Mouse (Mus musculus): ENCODE measurements at regions not wholly inside any gene's neighbourhood (a gene's known extent, or its start where the extent isn't known, plus 50 kb on each side); places are given as distances from the start of the nearest gene placed in this dataset.

- Histone ChIP-seq H3K9ac (no peak overlapping the region), H3K27me3 (no peaks in the 10 kb centered on the region), H3K27ac (replicated peaks) (no peak overlapping the region), H3K4me1 (replicated peaks) (no peaks in the 10 kb centered on the region), H3K4me2 (no peak overlapping the region), H3K36me3 (no peaks in the 10 kb centered on the region), H3K4me3 (no peak overlapping the region), H3K9me3 (no peaks in the 10 kb centered on the region)
- 84% methylated on average over 4 of the region's 4 CpGs for WGBS
- ATAC-seq (ENCODE audit: low read depth) = no peak
These were observed 583.6 kb upstream of the Nectin3 start for GRCm38 (mm10) chr16:47081896-47082295.

GRCm38 (mm10) chr16:47080330-47080729 lies 582.0 kb upstream of the Nectin3 start:
- no peak overlapping the region for H3K27ac ChIP-seq (replicated peaks)
- H3K36me3 ChIP-seq = no peaks in the 10 kb centered on the region
- no peaks in the 10 kb centered on the region for H3K9me3 ChIP-seq
- H3K9ac ChIP-seq = no peak overlapping the region
- no peaks in the 10 kb centered on the region for H3K27me3 ChIP-seq
- ATAC-seq (ENCODE audit: low read depth) = peak; percentile 56; the same call in 1 of the 2 replicates
- no peak overlapping the region for H3K4me2 ChIP-seq
- no peak overlapping the region for H3K4me3 ChIP-seq
- no peaks in the 10 kb centered on the region for H3K4me1 ChIP-seq (replicated peaks)
- 55% methylated on average over 2 of the region's 2 CpGs for WGBS

- Histone ChIP-seq H3K9ac (no peak overlapping the region), H3K36me3 (no peaks in the 10 kb centered on the region), H3K4me3 (no peak overlapping the region), H3K27ac (replicated peaks) (no peak overlapping the region), H3K9me3 (no peaks in the 10 kb centered on the region), H3K4me1 (replicated peaks) (no peaks in the 10 kb centered on the region), H3K4me2 (no peak overlapping the region), H3K27me3 (no peaks in the 10 kb centered on the region)
- no peak for ATAC-seq (ENCODE audit: low read depth)
- 75% methylated on average over 8 of the region's 8 CpGs for WGBS
These were observed 561.1 kb upstream of the Nectin3 start for GRCm38 (mm10) chr16:47059293-47059963.

GRCm38 (mm10) chr16:47058811-47059210 lies 560.5 kb upstream of the Nectin3 start:
- H3K4me3 ChIP-seq = no peak overlapping the region
- H3K27ac ChIP-seq (replicated peaks) = no peak overlapping the region
- H3K4me1 ChIP-seq (replicated peaks) = no peaks in the 10 kb centered on the region
- H3K4me2 ChIP-seq = no peak overlapping the region
- 90% methylated on average over 5 of the region's 5 CpGs for WGBS
- no peak for ATAC-seq (ENCODE audit: low read depth)
- no peak overlapping the region for H3K9ac ChIP-seq
- H3K9me3 ChIP-seq = no peaks in the 10 kb centered on the region
- no peaks in the 10 kb centered on the region for H3K27me3 ChIP-seq
- H3K36me3 ChIP-seq = no peaks in the 10 kb centered on the region

GRCm38 (mm10) chr16:47025971-47026370 lies 527.6 kb upstream of the Nectin3 start:
- H3K4me3 ChIP-seq = no peak overlapping the region
- no peaks in the 10 kb centered on the region for H3K36me3 ChIP-seq
- no peak overlapping the region for H3K9ac ChIP-seq
- H3K27ac ChIP-seq (replicated peaks) = no peak overlapping the region
- ATAC-seq (ENCODE audit: low read depth) = no peak
- no peak overlapping the region for H3K4me2 ChIP-seq
- no peaks in the 10 kb centered on the region for H3K27me3 ChIP-seq
- no peaks in the 10 kb centered on the region for H3K4me1 ChIP-seq (replicated peaks)
- H3K9me3 ChIP-seq = no peaks in the 10 kb centered on the region

- 69% methylated on average over 3 of the region's 3 CpGs for WGBS
- H3K36me3 ChIP-seq = no peaks in the 10 kb centered on the region
These were observed 519.2 kb upstream of the Nectin3 start for GRCm38 (mm10) chr16:47017486-47017885.

GRCm38 (mm10) chr16:46982910-46983600 lies 484.7 kb upstream of the Nectin3 start:
- no peak overlapping the region for H3K4me3 ChIP-seq
- H3K9me3 ChIP-seq = no peaks in the 10 kb centered on the region
- H3K27me3 ChIP-seq = no peaks in the 10 kb centered on the region
- ATAC-seq (ENCODE audit: low read depth) = no peak
- 65% methylated on average over 6 of the region's 6 CpGs for WGBS
- H3K4me2 ChIP-seq = no peak overlapping the region
- no peaks in the 10 kb centered on the region for H3K36me3 ChIP-seq
- no peaks in the 10 kb centered on the region for H3K4me1 ChIP-seq (replicated peaks)
- H3K9ac ChIP-seq = no peak overlapping the region
- no peak overlapping the region for H3K27ac ChIP-seq (replicated peaks)

More at GRCm38 (mm10) chr16:47017486-47017885, 519.2 kb upstream of the Nectin3 start:
- H3K9me3 ChIP-seq = no peaks in the 10 kb centered on the region
- H3K4me3 ChIP-seq = no peak overlapping the region
- no peak overlapping the region for H3K4me2 ChIP-seq
- no peaks in the 10 kb centered on the region for H3K27me3 ChIP-seq
- no peak overlapping the region for H3K9ac ChIP-seq
- no peak for ATAC-seq (ENCODE audit: low read depth)
- H3K27ac ChIP-seq (replicated peaks) = no peak overlapping the region
- H3K4me1 ChIP-seq (replicated peaks) = no peaks in the 10 kb centered on the region

- no peak for ATAC-seq (ENCODE audit: low read depth)
These were observed 484.1 kb upstream of the Nectin3 start for GRCm38 (mm10) chr16:46982272-46982909.

GRCm38 (mm10) chr16:46965741-46966140 lies 467.4 kb upstream of the Nectin3 start:
- Histone ChIP-seq H3K9ac (no peak overlapping the region), H3K4me2 (no peak overlapping the region), H3K27ac (replicated peaks) (no peak overlapping the region), H3K4me3 (no peak overlapping the region), H3K27me3 (no peaks in the 10 kb centered on the region), H3K9me3 (no peaks in the 10 kb centered on the region), H3K4me1 (replicated peaks) (no peaks in the 10 kb centered on the region), H3K36me3 (no peaks in the 10 kb centered on the region)
- no peak for ATAC-seq (ENCODE audit: low read depth)
- 90% methylated on average over 7 of the region's 7 CpGs for WGBS

More at GRCm38 (mm10) chr16:46982272-46982909, 484.1 kb upstream of the Nectin3 start:
- Histone ChIP-seq H3K9me3 (no peaks in the 10 kb centered on the region), H3K36me3 (no peaks in the 10 kb centered on the region), H3K4me3 (no peak overlapping the region), H3K4me1 (replicated peaks) (no peaks in the 10 kb centered on the region), H3K27ac (replicated peaks) (no peak overlapping the region), H3K4me2 (no peak overlapping the region), H3K27me3 (no peaks in the 10 kb centered on the region), H3K9ac (no peak overlapping the region)
- 70% methylated on average over 5 of the region's 5 CpGs for WGBS

- H3K9me3 ChIP-seq = no peaks in the 10 kb centered on the region
- WGBS = 87% methylated on average over 1 of the region's 1 CpGs
- no peaks in the 10 kb centered on the region for H3K4me1 ChIP-seq (replicated peaks)
- H3K9ac ChIP-seq = no peak overlapping the region
- no peak overlapping the region for H3K4me3 ChIP-seq
- no peaks in the 10 kb centered on the region for H3K27me3 ChIP-seq
- H3K36me3 ChIP-seq = no peaks in the 10 kb centered on the region
- no peak overlapping the region for H3K4me2 ChIP-seq
- H3K27ac ChIP-seq (replicated peaks) = no peak overlapping the region
- ATAC-seq (ENCODE audit: low read depth) = no peak
These were observed 458.7 kb upstream of the Nectin3 start for GRCm38 (mm10) chr16:46956990-46957389.

- H3K9ac ChIP-seq = no peak overlapping the region
- no peak overlapping the region for H3K4me2 ChIP-seq
- 68% methylated on average over 3 of the region's 3 CpGs for WGBS
- H3K36me3 ChIP-seq = no peaks in the 10 kb centered on the region
- ATAC-seq (ENCODE audit: low read depth) = no peak
- H3K27me3 ChIP-seq = no peaks in the 10 kb centered on the region
- no peaks in the 10 kb centered on the region for H3K4me1 ChIP-seq (replicated peaks)
- H3K9me3 ChIP-seq = no peaks in the 10 kb centered on the region
- H3K27ac ChIP-seq (replicated peaks) = no peak overlapping the region
- no peak overlapping the region for H3K4me3 ChIP-seq
These were observed 427.7 kb upstream of the Nectin3 start for GRCm38 (mm10) chr16:46926060-46926459.

- ATAC-seq (ENCODE audit: low read depth) = peak; percentile 67; the same call in 1 of the 2 replicates
- H3K9me3 ChIP-seq = no peaks in the 10 kb centered on the region
- 39% methylated on average over 2 of the region's 2 CpGs for WGBS
These were observed 396.4 kb upstream of the Nectin3 start for GRCm38 (mm10) chr16:46894576-46895203.

More at GRCm38 (mm10) chr16:46894576-46895203, 396.4 kb upstream of the Nectin3 start:
- H3K9ac ChIP-seq = no peak overlapping the region
- H3K27me3 ChIP-seq = peaks cover 7% of the 10 kb centered on the region
- H3K4me2 ChIP-seq = no peak overlapping the region
- H3K4me1 ChIP-seq (replicated peaks) = peaks cover 5% of the 10 kb centered on the region
- no peaks in the 10 kb centered on the region for H3K36me3 ChIP-seq
- no peak overlapping the region for H3K27ac ChIP-seq (replicated peaks)
- H3K4me3 ChIP-seq = no peak overlapping the region
